8 mouse cellular contexts compared by ENCODE assay signal in the genomic region with DNA sequence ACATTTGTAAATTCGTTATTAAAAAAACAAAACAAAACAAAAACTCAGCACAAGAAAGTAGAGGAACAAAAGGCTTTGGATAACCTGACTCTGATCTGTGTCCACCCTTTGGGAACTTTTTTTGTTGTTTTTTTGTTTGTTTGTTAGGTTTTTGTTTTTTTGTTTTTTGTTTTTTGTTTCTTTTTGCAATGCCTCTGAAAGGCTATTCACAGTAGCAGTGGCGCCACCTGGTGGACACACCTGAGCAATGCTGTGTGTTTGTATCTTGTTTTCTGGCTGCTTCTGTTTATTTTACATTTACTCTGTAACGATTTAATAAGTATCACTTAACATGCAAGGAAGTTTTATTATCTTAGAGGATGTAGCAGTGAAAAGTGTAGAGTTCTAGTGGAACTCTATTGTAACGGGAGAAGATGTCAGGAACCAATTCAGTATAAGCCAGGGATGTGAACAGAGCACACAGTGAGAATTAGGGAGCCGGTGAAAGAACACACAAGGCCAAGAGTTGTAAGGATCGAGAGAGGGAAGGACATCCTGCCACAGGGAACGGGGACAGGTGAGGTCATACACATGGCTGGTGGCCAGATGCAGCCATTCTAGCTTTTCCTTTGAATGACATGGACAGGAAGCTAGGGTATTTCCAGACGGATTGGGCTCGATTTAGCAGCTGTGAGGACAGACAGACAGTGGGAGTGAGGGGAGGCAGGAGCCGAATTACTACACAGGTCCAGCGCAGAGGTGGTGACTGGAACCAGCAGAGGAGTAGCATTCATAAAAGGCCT. TPM values are rescaled to one million over a fixed set of nuclear protein-coding genes. Genes with fewer than 3 reads are reported as not detected.
DNase-seq lines count a peak whose midpoint lies in the region; ATAC-seq lines count a peak whose summit lies in the region.

No protein-coding gene starts in this region.

- peaks cover 24% of the 10 kb centered on the region for H3K4me1 ChIP-seq in heart, embryonic 10.5 days
- peaks cover 36% of the 10 kb centered on the region for H3K4me1 ChIP-seq in embryonic facial prominence, embryonic 15.5 days
- H3K4me1 ChIP-seq in midbrain, embryonic 11.5 days (ENCODE audit: control insufficient read depth, insufficient read depth, low read length), result peaks cover 25% of the 10 kb centered on the region

- H3K27me3 ChIP-seq in heart, embryonic 10.5 days (ENCODE audit: insufficient read depth, poor library complexity, severe bottlenecking), result peaks cover 67% of the 10 kb centered on the region
- H3K27me3 ChIP-seq in embryonic facial prominence, embryonic 15.5 days, result peaks cover 24% of the 10 kb centered on the region
- H3K27me3 ChIP-seq in midbrain, embryonic 11.5 days (ENCODE audit: control insufficient read depth, insufficient read depth, low read length), result peaks cover 13% of the 10 kb centered on the region; the same call in 1 of the 2 replicates

- H3K27ac ChIP-seq in heart, embryonic 10.5 days, result no peak overlapping the region
- H3K27ac ChIP-seq in embryonic facial prominence, embryonic 15.5 days (replicated peaks), result no peak overlapping the region
- H3K27ac ChIP-seq in midbrain, embryonic 11.5 days (ENCODE audit: low read depth, low read length), result no peak overlapping the region

- peak; percentile 58 to 91 for DNase-seq in heart, adult 18-20 months
- DNase-seq in heart, embryonic 10.5 days (ENCODE audit: low spot score), result no peak
- peak; percentile 53 to 58 for DNase-seq in adrenal gland, postnatal 4 days (ENCODE audit: low spot score in 2 of 2)
- peak; percentile 88 for DNase-seq in heart, postnatal 4 days
- peak; percentile 56 to 60 for DNase-seq in layer of hippocampus, postnatal 36 days
- peak; percentile 96 for DNase-seq in midbrain, embryonic 11.5 days (ENCODE audit: low spot score, missing footprints)
- peak; percentile 36 to 76 for DNase-seq in spleen, adult 18-20 months

- ATAC-seq in embryonic facial prominence, embryonic 15.5 days (ENCODE audit: insufficient number of reproducible peaks, low FRiP score, low TSS enrichment, low read depth), result no peak
- no peak for ATAC-seq in midbrain, embryonic 11.5 days (ENCODE audit: low FRiP score)

- 49% methylated on average over 11 of the region's 11 CpGs for WGBS in heart, embryonic 10.5 days
- WGBS in embryonic facial prominence, embryonic 15.5 days, result 47% methylated on average over 11 of the region's 11 CpGs
- WGBS in midbrain, embryonic 11.5 days, result 63% methylated on average over 11 of the region's 11 CpGs

- H3K9me3 ChIP-seq in heart, embryonic 10.5 days, result no peaks in the 10 kb centered on the region
- no peaks in the 10 kb centered on the region for H3K9me3 ChIP-seq in embryonic facial prominence, embryonic 15.5 days (replicated peaks)
- H3K9me3 ChIP-seq in midbrain, embryonic 11.5 days (ENCODE audit: control insufficient read depth, low read length), result no peaks in the 10 kb centered on the region

- peak overlapping the region; percentile 29; the same call in 1 of the 2 replicates for H3K4me2 ChIP-seq in embryonic facial prominence, embryonic 15.5 days (replicated peaks)
- peak overlapping the region; percentile 71 for H3K4me2 ChIP-seq in midbrain, embryonic 11.5 days

- no peak overlapping the region for H3K4me3 ChIP-seq in heart, embryonic 10.5 days
- peak overlapping the region; percentile 46 for H3K4me3 ChIP-seq in embryonic facial prominence, embryonic 15.5 days (replicated peaks)
- peak overlapping the region; percentile 52 for H3K4me3 ChIP-seq in midbrain, embryonic 11.5 days (ENCODE audit: low read depth, low read length)

- peaks cover 4% of the 10 kb centered on the region; the same call in 1 of the 2 replicates for H3K36me3 ChIP-seq in heart, embryonic 10.5 days
- H3K36me3 ChIP-seq in embryonic facial prominence, embryonic 15.5 days, result no peaks in the 10 kb centered on the region
- H3K36me3 ChIP-seq in midbrain, embryonic 11.5 days (ENCODE audit: control insufficient read depth, insufficient read depth, low read length), result no peaks in the 10 kb centered on the region

- no peak overlapping the region for H3K9ac ChIP-seq in embryonic facial prominence, embryonic 15.5 days
- no peak overlapping the region for H3K9ac ChIP-seq in midbrain, embryonic 11.5 days (ENCODE audit: low read length)

RNA-seq across cellular contexts. Expression of gene Rgs16, which starts 2.4 kb away (rescaled TPM):
- 1 to 10 TPM; 1.2 to 1.5 TPM for total RNA-seq in heart, adult 18-20 months (2021)
- 2.6 and 2.9 TPM in 2 replicates for polyA plus RNA-seq in heart, embryonic 10.5 days (2016; fragmentation: Nextera tagmentation; extraction: Ambion mirVana)
- 10 to 100 TPM in 1 of 2 experiments, 1 to 10 TPM in 1; 8.6 to 11.6 TPM for total RNA-seq in adrenal gland, postnatal 4 days (2021)
- polyA plus RNA-seq in embryonic facial prominence, embryonic 15.5 days (2015; fragmentation: Nextera tagmentation; extraction: Ambion mirVana), result 18.5 and 20.6 TPM in 2 replicates
- total RNA-seq in heart, postnatal 4 days (2021), result 1 to 10 TPM; 3.1 to 4.6 TPM
- 1 to 10 TPM; 6.4 to 7.0 TPM for total RNA-seq in layer of hippocampus, postnatal 36 days (2021)
- polyA plus RNA-seq in midbrain, embryonic 11.5 days (2014; fragmentation: Nextera tagmentation; extraction: Ambion mirVana), result 20.3 and 21.6 TPM in 2 replicates

RNA-seq across cellular contexts. Expression of gene Rnasel, which starts 6.7 kb away (rescaled TPM):
- 1 to 10 TPM; 2.8 to 5.0 TPM for total RNA-seq in heart, adult 18-20 months (2021)
- polyA plus RNA-seq in heart, embryonic 10.5 days (2016; fragmentation: Nextera tagmentation; extraction: Ambion mirVana), result 4.4 and 6.8 TPM in 2 replicates
- 10 to 100 TPM; 30.0 to 32.7 TPM for total RNA-seq in adrenal gland, postnatal 4 days (2021)
- 14.3 and 14.8 TPM in 2 replicates for polyA plus RNA-seq in embryonic facial prominence, embryonic 15.5 days (2015; fragmentation: Nextera tagmentation; extraction: Ambion mirVana)
- total RNA-seq in heart, postnatal 4 days (2021), result 10 to 100 TPM; 20.5 to 21.1 TPM
- 1 to 10 TPM; 5.9 to 6.8 TPM for total RNA-seq in layer of hippocampus, postnatal 36 days (2021)
- 27.5 and 28.3 TPM in 2 replicates for polyA plus RNA-seq in midbrain, embryonic 11.5 days (2014; fragmentation: Nextera tagmentation; extraction: Ambion mirVana)
